Mouse (Mus musculus) CH12.LX (cell line): ENCODE measurements around the gene Srp68. TPM values are rescaled to one million over a fixed set of nuclear protein-coding genes. Genes with fewer than 3 reads are reported as not detected.

Experiments used
- DNase-seq: peaks from one replicate; pipeline ENCODE4 v3.0.0-alpha.2; 2013; ENCODE audit errors: extremely low read depth
- H3K27ac ChIP-seq: 2 replicates; pipeline ENCODE4 v1.5.1; 2012; ENCODE audit warnings: low read depth, mild to moderate bottlenecking, control low read depth, moderate library complexity; ENCODE audit not compliant: insufficient read depth
- H3K27me3 ChIP-seq: replicated peaks from 2 replicates; pipeline ENCODE3; 2012; ENCODE audit warnings: inconsistent platforms
- H3K36me3 ChIP-seq, 2 experiments: replicated peaks in 1 of 2; 2 replicates each; pipeline versions ENCODE3 to v1.6.1; 2012; ENCODE audit warnings: inconsistent platforms in 1 of 2, low read length in 1 of 2, mild to moderate bottlenecking in 1 of 2, mixed read lengths in 1 of 2, moderate library complexity in 1 of 2; ENCODE audit not compliant: control insufficient read depth in 1 of 2, insufficient read depth in 1 of 2
- H3K4me1 ChIP-seq, 2 experiments: 2 replicates each; pipeline ENCODE4 v1.6.1; 2012; ENCODE audit warnings: inconsistent platforms in 1 of 2, moderate library complexity in 1 of 2; ENCODE audit not compliant: insufficient read depth in 2 of 2, control insufficient read depth in 1 of 2
- H3K4me2 ChIP-seq: 2 replicates; pipeline ENCODE4 v1.6.1; 2012; ENCODE audit warnings: low read depth, mild to moderate bottlenecking, control low read depth; ENCODE audit not compliant: poor library complexity, insufficient read depth, severe bottlenecking
- H3K4me3 ChIP-seq, 3 experiments: fragments of 150-350 bp in 1 of 3; sonication (generic) in 1 of 3; replicated peaks in 1 of 3; 2 replicates each; pipeline versions ENCODE3 to v1.5.1; 2011 to 2012; ENCODE audit warnings: low read depth in 2 of 3, low read length in 2 of 3, mild to moderate bottlenecking in 2 of 3, moderate library complexity in 2 of 3, control low read depth in 1 of 3, improper control_type of control experiment in 1 of 3, inconsistent platforms in 1 of 3, mixed read lengths in 1 of 3; ENCODE audit not compliant: poor library complexity in 1 of 3
- H3K79me2 ChIP-seq: replicated peaks from 2 replicates; pipeline ENCODE4 v1.6.1; 2012; ENCODE audit warnings: mild to moderate bottlenecking, moderate library complexity; ENCODE audit not compliant: control insufficient read depth, poor library complexity, insufficient read depth, severe bottlenecking; ENCODE audit errors: extremely low read depth
- H3K9ac ChIP-seq: 2 replicates; pipeline ENCODE4 v1.6.1; 2012; ENCODE audit warnings: low read depth, mild to moderate bottlenecking, control low read depth, moderate library complexity; ENCODE audit not compliant: insufficient read depth
- H3K9me3 ChIP-seq: replicated peaks from 2 replicates; pipeline ENCODE3; 2012; ENCODE audit warnings: low read length, inconsistent platforms, mixed read lengths
- BHLHE40 ChIP-seq: IDR thresholded peaks from 2 replicates; pipeline ENCODE4 v1.6.1; 2011; ENCODE audit warnings: mild to moderate bottlenecking, low read depth, low read length, improper control_type of control experiment
- CHD1 ChIP-seq: IDR thresholded peaks from 2 replicates; pipeline ENCODE4 v1.6.1; 2012; ENCODE audit warnings: low read depth, low read length, improper control_type of control experiment, inconsistent platforms
- CTCF ChIP-seq, 2 experiments: IDR thresholded peaks in 1 of 2; conservative IDR thresholded peaks in 1 of 2; 2 replicates each; pipeline ENCODE4 v1.5.1; 2011 to 2012; ENCODE audit warnings: low read depth in 2 of 2, low read length in 2 of 2, improper control_type of control experiment in 1 of 2, inconsistent platforms in 1 of 2, mild to moderate bottlenecking in 1 of 2, moderate library complexity in 1 of 2
- E2F4 ChIP-seq: IDR thresholded peaks from 2 replicates; pipeline ENCODE4 v1.6.1; 2011; ENCODE audit warnings: low read depth, low read length, improper control_type of control experiment; ENCODE audit not compliant: insufficient replicate concordance
- ELF1 ChIP-seq: IDR thresholded peaks from 2 replicates; pipeline ENCODE4 v1.6.1; 2014; ENCODE audit warnings: low read depth, mild to moderate bottlenecking, inconsistent platforms, low read length, improper control_type of control experiment
- ETS1 ChIP-seq: conservative IDR thresholded peaks from 2 replicates; pipeline ENCODE4 v1.6.1; 2012; ENCODE audit warnings: low read depth, mild to moderate bottlenecking, inconsistent platforms, low read length, improper control_type of control experiment, moderate library complexity
- GABPA ChIP-seq: IDR thresholded peaks from 2 replicates; pipeline ENCODE4 v1.6.1; 2012; ENCODE audit warnings: low read depth, low read length, improper control_type of control experiment, inconsistent platforms; ENCODE audit not compliant: insufficient replicate concordance
- HCFC1 ChIP-seq: IDR thresholded peaks from 2 replicates; pipeline ENCODE4 v1.6.1; 2012; ENCODE audit warnings: low read depth, mild to moderate bottlenecking, inconsistent platforms, low read length, improper control_type of control experiment
- IRF4 ChIP-seq: IDR thresholded peaks from 2 replicates; pipeline ENCODE4 v1.6.1; 2014; ENCODE audit warnings: low read depth, mild to moderate bottlenecking, inconsistent platforms, low read length, improper control_type of control experiment
- JUN ChIP-seq: IDR thresholded peaks from 2 replicates; pipeline ENCODE4 v1.6.1; 2011; ENCODE audit warnings: low read depth, mild to moderate bottlenecking, low read length, improper control_type of control experiment, moderate library complexity; ENCODE audit not compliant: insufficient read depth
- JUND ChIP-seq: conservative IDR thresholded peaks from 2 replicates; pipeline ENCODE4 v1.6.1; 2011; ENCODE audit warnings: low read depth, low read length, improper control_type of control experiment
- KAT2A ChIP-seq: IDR thresholded peaks from 2 replicates; pipeline ENCODE4 v1.6.1; 2012; ENCODE audit warnings: low read length, improper control_type of control experiment, inconsistent platforms; ENCODE audit not compliant: insufficient replicate concordance
- MAX ChIP-seq: IDR thresholded peaks from 2 replicates; pipeline ENCODE4 v1.6.1; 2011; ENCODE audit warnings: low read length, improper control_type of control experiment
- MAZ ChIP-seq: IDR thresholded peaks from 2 replicates; pipeline ENCODE4 v1.6.1; 2012; ENCODE audit warnings: low read depth, mild to moderate bottlenecking, inconsistent platforms, low read length, improper control_type of control experiment, moderate library complexity
- MXI1 ChIP-seq: IDR thresholded peaks from 2 replicates; pipeline ENCODE4 v1.6.1; 2011; ENCODE audit warnings: mild to moderate bottlenecking, low read depth, low read length, improper control_type of control experiment
- MYC ChIP-seq: IDR thresholded peaks from 2 replicates; pipeline ENCODE4 v1.6.1; 2011; ENCODE audit warnings: low read depth, mild to moderate bottlenecking, improper control_type of control experiment, low read length
- PAX5 ChIP-seq: IDR thresholded peaks from 2 replicates; pipeline ENCODE4 v1.6.1; 2012; ENCODE audit warnings: low read length, inconsistent platforms, mixed read lengths
- POLR2AphosphoS2 ChIP-seq: IDR thresholded peaks from 2 replicates; pipeline ENCODE4 v1.6.1; 2011; ENCODE audit warnings: low read depth, low read length, improper control_type of control experiment
- RAD21 ChIP-seq: IDR thresholded peaks from 2 replicates; pipeline ENCODE4 v1.6.1; 2011; ENCODE audit warnings: low read depth, mild to moderate bottlenecking, low read length, improper control_type of control experiment, moderate library complexity
- UBTF ChIP-seq: IDR thresholded peaks from 2 replicates; pipeline ENCODE4 v1.6.1; 2012; ENCODE audit warnings: low read depth, mild to moderate bottlenecking, inconsistent platforms, low read length, improper control_type of control experiment, moderate library complexity
- USF1 ChIP-seq: IDR thresholded peaks from 2 replicates; pipeline ENCODE4 v1.6.1; 2014; ENCODE audit warnings: low read depth, mild to moderate bottlenecking, inconsistent platforms, low read length, improper control_type of control experiment
- ZC3H11A ChIP-seq: IDR thresholded peaks from 2 replicates; pipeline ENCODE4 v1.6.1; 2012; ENCODE audit warnings: low read depth, mild to moderate bottlenecking, inconsistent platforms, low read length, improper control_type of control experiment
- ZKSCAN1 ChIP-seq: IDR thresholded peaks from 2 replicates; pipeline ENCODE4 v1.6.1; 2012; ENCODE audit warnings: low read depth, inconsistent platforms, low read length, improper control_type of control experiment, borderline replicate concordance
- ZMIZ1 ChIP-seq: IDR thresholded peaks from 2 replicates; pipeline ENCODE4 v1.6.1; 2012; ENCODE audit warnings: low read depth, mild to moderate bottlenecking, inconsistent platforms, low read length, improper control_type of control experiment
- ZNF384 ChIP-seq: IDR thresholded peaks from 2 replicates; pipeline ENCODE4 v1.6.1; 2012; ENCODE audit warnings: low read depth, low read length, improper control_type of control experiment, inconsistent platforms
- dilution Hi-C: fragments of 300-500 bp; cut with MboI; formaldehyde crosslinking; loops from 2 replicates; pipeline ENCODE4 v1.14.3; 2020; ENCODE audit warnings: low sequenced_read_pairs; ENCODE audit not compliant: extremely low pct_unique_long_range_greater_than_20kb, extremely low pct_ligation_motif_present
- in situ Hi-C: fragments of 300-500 bp; cut with MboI; formaldehyde crosslinking; loops from 3 replicates; pipeline ENCODE4 v1.14.3; 2019; ENCODE audit warnings: low sequenced_read_pairs, low pct_ligation_motif_present, low pct_unique_long_range_greater_than_20kb, mixed read lengths
- polyA plus RNA-seq: library from polyadenylated mRNA; unstranded; fragments of >175 nt; gene quantifications from 2 replicates; pipeline ENCODE4 v1.2.1, GENCODE M21; 2012; ENCODE audit warnings: low read depth; ENCODE audit not compliant: insufficient read length
- total RNA-seq, 2 experiments: library from RNA; depleted of rRNA; stranded (reverse); fragments of 300-350 nt in 1 of 2; fragments of >200 nt in 1 of 2; gene quantifications; 2 replicates each; pipeline ENCODE4 v1.2.3; 2012 to 2014

Gene Srp68
- total and polyA plus RNA-seq, 3 experiments, result 53.2 to 184 (median 74.7) TPM

- Histone ChIP-seq H3K4me2 (no peak overlapping the region), H3K36me3 (peaks cover 15 to 47% of the 10 kb centered on the region in 2 experiments), H3K4me3 (no peak overlapping the region), H3K79me2 (no peaks in the 10 kb centered on the region), H3K27me3 (no peaks in the 10 kb centered on the region), H3K4me1 (peaks cover 17 to 19% of the 10 kb centered on the region in 2 experiments), H3K27ac (no peak overlapping the region), H3K9ac (no peak overlapping the region), H3K9me3 (no peaks in the 10 kb centered on the region)
- dilution Hi-C loops (no loop called here), in situ Hi-C loops (no loop called here)
- TF ChIP-seq HCFC1 (no peak), IRF4 (no peak), PAX5 (no peak), ELF1 (no peak), ZMIZ1 (no peak), CTCF (conservative IDR thresholded peaks at IDR 0.05 in 1 of 2, IDR thresholded peaks at IDR 0.05 in 1 of 2; ENCODE audit: low read depth in 2 of 2, low read length in 2 of 2) (no peak), ZC3H11A (no peak), ETS1 (no peak), RAD21 (no peak), MAZ (no peak), MXI1 (no peak), POLR2AphosphoS2 (no peak), MAX (no peak), GABPA (no peak), KAT2A (no peak), ZKSCAN1 (no peak), BHLHE40 (no peak), USF1 (no peak), CHD1 (no peak)
- DNase-seq, result no peak
These were observed 61.2 kb downstream of the Srp68 start for GRCm38 (mm10) chr11:116212847-116213246.

- DNase-seq, result no peak
- H3K79me2 ChIP-seq, result no peaks in the 10 kb centered on the region
- H3K27ac ChIP-seq, result no peak overlapping the region
- H3K4me2 ChIP-seq, result no peak overlapping the region
- H3K27me3 ChIP-seq, result no peaks in the 10 kb centered on the region
- dilution Hi-C loops, result no loop called here
- in situ Hi-C loops, result no loop called here
- H3K4me3 ChIP-seq, result no peak overlapping the region
- TF ChIP-seq ELF1 (no peak), E2F4 (no peak), RAD21 (no peak), PAX5 (no peak), JUN (no peak), ZNF384 (no peak), ETS1 (no peak), MYC (no peak), USF1 (no peak), JUND (no peak), UBTF (no peak), ZKSCAN1 (no peak), MAX (no peak), BHLHE40 (no peak), MAZ (no peak)
- peaks cover 4% of the 10 kb centered on the region for H3K9me3 ChIP-seq
- peaks cover 30 to 63% of the 10 kb centered on the region in 2 experiments for H3K36me3 ChIP-seq
- no peak overlapping the region for H3K9ac ChIP-seq
- H3K4me1 ChIP-seq, result peaks cover 2 to 16% of the 10 kb centered on the region in 2 experiments
These were observed 63.3 kb downstream of the Srp68 start for GRCm38 (mm10) chr11:116210696-116211095.
